Mouse (Mus musculus) heart, adult 10 weeks (tissue): ENCODE results near the gene Zfp9. TPM values are rescaled to one million over a fixed set of nuclear protein-coding genes. Genes with fewer than 3 reads are reported as not detected.

Source experiments
- polyA plus RNA-seq: library from polyadenylated mRNA; stranded (reverse); fragments of 350-450 nt; fragmentation: Illumina TruSeq; extraction: RNeasy Lipid Tissue Mini Kit (QIAGEN cat#74804); gene quantifications from one replicate; pipeline ENCODE4 v1.2.3, GENCODE M21; 2014; ENCODE audit warnings: low read depth, low replicate concordance

Zfp9 gene
- 5.3 TPM for polyA plus RNA-seq

DNA sequence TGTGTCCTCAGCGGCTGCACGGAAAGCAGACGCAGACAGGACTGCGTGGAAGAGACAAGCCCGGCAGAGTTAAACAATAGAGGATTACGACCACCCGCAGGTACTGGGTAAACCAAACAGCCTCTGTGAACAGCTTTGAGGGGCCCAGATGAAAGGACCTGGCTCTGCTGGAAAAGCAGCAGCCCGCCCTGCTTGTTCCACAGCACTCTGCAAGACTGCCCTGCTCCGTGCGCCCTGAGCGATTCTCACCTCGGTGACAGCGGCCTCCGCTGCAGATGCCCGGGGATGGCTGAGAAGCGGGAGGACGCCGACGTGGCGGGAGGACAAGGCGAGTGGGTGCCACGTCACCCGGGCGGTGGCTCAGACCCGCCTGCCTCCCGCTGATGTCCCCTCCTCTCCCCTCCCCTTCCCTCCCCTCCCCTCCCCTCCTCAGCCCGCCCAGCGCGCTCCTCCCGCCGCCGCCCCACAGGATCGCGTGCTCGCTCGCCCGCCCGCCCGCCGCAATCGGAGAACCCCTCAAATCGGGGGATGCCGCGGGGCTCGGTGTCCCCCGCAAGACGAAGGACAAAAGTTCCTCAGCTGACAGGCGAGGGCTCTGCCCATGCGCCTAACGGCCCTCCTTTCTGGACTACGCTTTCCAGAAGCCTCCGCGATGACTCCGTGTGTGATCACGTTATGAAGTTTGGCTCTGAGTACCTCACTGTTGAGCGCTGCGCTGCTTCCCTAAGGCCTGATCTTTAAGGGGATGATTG is at the start of gene Zfp9:
Zfp9 (minus strand) TSS at position 364 of the 752 bp plus-strand sequence.

DNA sequence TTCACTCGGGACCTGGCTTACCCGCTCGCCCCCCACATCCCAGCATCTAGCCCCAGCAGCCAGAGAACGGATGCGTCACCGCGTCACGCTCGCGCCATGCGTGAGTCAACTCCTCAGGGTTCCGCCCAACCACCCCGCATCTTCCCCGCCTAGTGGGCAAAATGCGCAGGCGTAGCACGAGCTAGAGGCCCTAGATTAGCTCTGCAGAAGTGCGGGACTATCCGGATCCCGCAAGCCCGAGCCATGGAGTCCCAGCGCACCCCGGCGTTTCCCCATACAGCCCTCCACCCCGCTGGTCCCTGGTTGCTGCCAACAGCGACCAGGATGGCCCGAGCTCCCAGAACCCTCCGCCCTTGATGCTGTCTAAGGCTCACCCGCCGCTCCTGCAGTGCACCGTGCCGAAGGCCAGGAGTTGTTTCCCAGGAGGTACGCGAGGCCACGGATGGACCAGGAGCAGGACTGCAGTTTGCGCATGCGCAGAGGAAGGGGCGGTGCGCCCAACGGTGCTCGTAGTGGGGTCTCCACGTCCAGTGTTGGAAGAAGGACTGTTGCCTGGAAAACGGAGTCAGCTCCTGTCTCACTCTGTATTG is 24.0 kb downstream of the Zfp9 start, which contains the start of gene Zfp248:
Zfp248 (minus strand) TSS at position 487 of the 590 bp plus-strand sequence.

DNA sequence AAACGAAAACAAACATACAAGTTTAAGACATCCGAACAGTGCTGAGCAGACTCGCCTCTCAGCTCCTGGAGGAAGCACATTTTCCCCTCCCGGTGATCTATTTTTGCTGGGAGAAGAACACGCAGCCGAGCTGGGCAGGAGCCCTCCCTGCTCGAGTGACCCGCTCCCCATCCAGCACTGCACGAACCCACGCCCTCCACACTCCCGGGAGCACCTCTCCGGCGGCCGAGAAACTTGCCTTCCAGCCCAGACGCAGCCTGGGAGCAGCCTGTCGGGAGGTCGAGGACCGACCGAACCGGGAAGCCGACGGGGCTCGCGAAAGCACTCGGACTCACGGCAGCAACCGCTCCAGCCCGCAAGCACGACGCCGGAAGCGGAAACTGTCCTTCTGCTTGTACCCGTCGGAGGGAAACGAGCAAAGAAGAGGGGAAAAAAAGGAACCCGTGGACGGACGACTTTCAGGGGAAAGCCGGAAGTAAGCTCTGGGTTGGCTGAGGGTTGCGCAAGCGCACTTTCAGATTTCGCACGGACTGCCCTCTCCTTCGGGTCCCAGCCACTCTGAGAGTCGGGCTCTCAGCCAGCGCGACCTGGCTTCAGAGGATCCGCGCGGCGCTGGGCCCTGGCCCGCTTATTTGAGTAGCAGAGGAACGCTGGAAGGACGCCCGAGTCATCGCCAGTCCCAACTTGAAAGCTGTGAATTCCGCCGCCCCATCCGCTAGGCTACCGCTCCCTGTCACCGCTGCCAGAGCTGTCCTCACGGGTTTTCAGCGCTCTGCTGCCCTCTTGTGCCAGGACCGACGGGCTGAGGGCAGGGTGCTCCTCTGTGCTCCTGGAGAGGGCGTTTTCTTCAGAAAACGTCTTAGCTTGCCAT is 59.8 kb downstream of the Zfp9 start, which contains the start of gene Bms1:
Bms1 (minus strand) TSS at position 425 of the 871 bp plus-strand sequence.

Other genes starting within 250 kb of the Zfp9 start
- 18.9 TPM for gene Bms1, start 59.8 kb downstream of the Zfp9 start, polyA plus RNA-seq
- 2.0 TPM for gene Zfp248, start 23.8 kb downstream of the Zfp9 start, polyA plus RNA-seq
- gene Ankrd26, start 82.9 kb upstream of the Zfp9 start, polyA plus RNA-seq: 2.6 TPM